Mouse (Mus musculus) thymus, adult 2 months (tissue): ENCODE data around the gene Plin1. TPM values are rescaled to one million over a fixed set of nuclear protein-coding genes. Genes with fewer than 3 reads are reported as not detected.

Experiments
- DNase-seq: peaks from one replicate; pipeline ENCODE4 v3.0.0; 2021
- H3K27ac ChIP-seq: fragments of 200-500 bp; 2 replicates; pipeline ENCODE4 v1.5.1; 2012; ENCODE audit warnings: low read length, control low read depth; ENCODE audit not compliant: control insufficient read depth, insufficient read depth
- H3K27me3 ChIP-seq: fragments of 200-500 bp; 2 replicates; pipeline ENCODE4 v1.6.1; 2012; ENCODE audit warnings: mild to moderate bottlenecking, low read length, moderate library complexity, mixed read lengths; ENCODE audit not compliant: control insufficient read depth, insufficient read depth
- H3K36me3 ChIP-seq: fragments of 200-500 bp; 2 replicates; pipeline ENCODE4 v1.6.1; 2012; ENCODE audit warnings: mild to moderate bottlenecking, low read length, moderate library complexity; ENCODE audit not compliant: control insufficient read depth, insufficient read depth
- H3K4me1 ChIP-seq: fragments of 200-500 bp; replicated peaks from 2 replicates; pipeline ENCODE4 v1.6.1; 2012; ENCODE audit warnings: low read length; ENCODE audit not compliant: control insufficient read depth, insufficient read depth
- H3K4me3 ChIP-seq: fragments of 200-500 bp; 2 replicates; pipeline ENCODE4 v1.5.1; 2012; ENCODE audit warnings: mild to moderate bottlenecking, low read length, control low read depth, moderate library complexity; ENCODE audit not compliant: control insufficient read depth, insufficient read depth
- CTCF ChIP-seq: fragments of 200-500 bp; IDR thresholded peaks from 2 replicates; pipeline ENCODE4 v1.5.1; 2012; ENCODE audit warnings: mild to moderate bottlenecking, control low read depth, low read length, moderate library complexity, borderline replicate concordance; ENCODE audit not compliant: control insufficient read depth, poor library complexity, insufficient read depth; ENCODE audit errors: extremely low read depth
- POLR2A ChIP-seq: fragments of 200-500 bp; IDR thresholded peaks from 2 replicates; pipeline ENCODE4 v1.6.1; 2012; ENCODE audit warnings: mild to moderate bottlenecking, low read length, control low read depth, moderate library complexity; ENCODE audit not compliant: control insufficient read depth, poor library complexity, insufficient read depth; ENCODE audit errors: extremely low read depth
- WGBS: fragments of 180-500 bp; shearing (Covaris S2); methylation state at CpG from one replicate; pipeline ENCODE4 v1.1.7; 2018; 5-methylcytosine and 5-hydroxymethylcytosine counted together
- polyA plus RNA-seq: library from polyadenylated mRNA; depleted of rRNA; stranded (reverse); fragments of >200 nt; gene quantifications from 2 replicates; pipeline ENCODE4 v1.2.3, GENCODE M21; 2012

Gene Plin1
- polyA plus RNA-seq, 1 experiment = 64.4 TPM

- no peak for TF ChIP-seq POLR2A
- TF ChIP-seq CTCF = no peak
- Histone ChIP-seq H3K36me3 (no peaks in the 10 kb centered on the region), H3K27me3 (no peaks in the 10 kb centered on the region; the same call in 1 of the 2 replicates), H3K27ac (no peak overlapping the region), H3K4me3 (no peak overlapping the region), H3K4me1 (no peaks in the 10 kb centered on the region)
- 96% methylated on average over 14 of the region's 14 CpGs for WGBS
- DNase-seq = no peak
Measured at GRCm38 (mm10) chr7:79736511-79736910, 3.8 kb upstream of the Plin1 start.

GRCm38 (mm10) chr7:79734563-79734962, 1.9 kb upstream of the Plin1 start:
- WGBS = 93% methylated on average over 8 of the region's 8 CpGs
- H3K36me3 ChIP-seq = no peaks in the 10 kb centered on the region
- no peaks in the 10 kb centered on the region; the same call in 1 of the 2 replicates for H3K27me3 ChIP-seq
- no peak for DNase-seq
- H3K4me1 ChIP-seq = no peaks in the 10 kb centered on the region
- no peak overlapping the region for H3K4me3 ChIP-seq
- no peak overlapping the region for H3K27ac ChIP-seq
- TF ChIP-seq CTCF (no peak), POLR2A (no peak)

DNA sequence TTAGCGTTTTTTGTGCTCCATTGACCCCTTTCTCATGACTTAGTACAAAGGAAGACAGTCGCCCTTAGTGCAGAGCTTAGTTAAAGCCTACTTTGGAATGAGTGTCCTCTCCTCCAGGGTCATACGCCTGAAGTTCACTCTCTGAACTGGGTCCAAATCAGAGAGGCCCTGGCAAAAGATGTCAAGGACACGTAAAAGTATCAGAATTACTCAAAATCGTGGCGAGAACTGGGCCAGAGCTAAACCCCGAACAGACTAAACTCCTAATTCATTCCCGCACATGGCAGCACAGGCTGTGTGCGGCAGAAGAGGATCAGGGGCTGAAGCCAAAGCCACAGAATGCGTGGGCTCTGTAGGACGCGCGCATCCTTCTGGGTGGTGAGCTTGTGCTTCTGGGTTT, 1.3 kb downstream of the Plin1 start:
- Histone ChIP-seq H3K27ac (no peak overlapping the region), H3K36me3 (no peaks in the 10 kb centered on the region), H3K4me3 (no peak overlapping the region), H3K4me1 (no peaks in the 10 kb centered on the region), H3K27me3 (no peaks in the 10 kb centered on the region; the same call in 1 of the 2 replicates)
- TF ChIP-seq CTCF (no peak), POLR2A (no peak)
- WGBS = 90% methylated on average over 13 of the region's 13 CpGs
- no peak for DNase-seq

- TF ChIP-seq CTCF = 0 out of 2 replicates have a peak, but pooled peaks have one; percentile 46
- no peak for TF ChIP-seq POLR2A
- H3K4me1 ChIP-seq = no peaks in the 10 kb centered on the region
- H3K27ac ChIP-seq = no peak overlapping the region
- H3K4me3 ChIP-seq = no peak overlapping the region
- peak; percentile 21 for DNase-seq
- H3K36me3 ChIP-seq = no peaks in the 10 kb centered on the region
- H3K27me3 ChIP-seq = no peaks in the 10 kb centered on the region; the same call in 1 of the 2 replicates
- WGBS = 67% methylated on average over 11 of the region's 11 CpGs
Measured at GRCm38 (mm10) chr7:79729743-79730370, 2.8 kb downstream of the Plin1 start.

DNA sequence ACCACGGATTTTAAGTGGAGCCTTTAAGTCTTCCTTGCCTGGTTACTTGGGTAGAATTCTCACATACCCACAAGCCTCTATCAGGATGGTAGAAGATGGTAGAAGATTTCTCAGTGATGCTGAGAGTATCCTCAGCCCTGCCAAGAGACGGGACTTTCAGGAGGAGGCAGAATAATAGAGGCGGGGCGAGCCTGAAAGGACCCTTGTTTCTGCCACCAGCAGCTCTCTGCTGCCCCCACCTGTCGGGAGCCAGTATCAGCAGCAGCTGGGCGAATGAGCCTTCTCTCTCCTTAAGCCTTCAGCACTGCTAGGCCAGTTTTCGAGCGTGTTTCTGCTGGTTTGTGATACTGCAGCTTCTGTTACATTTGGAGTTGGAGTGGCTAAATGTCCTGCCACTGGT, 3.5 kb downstream of the Plin1 start:
- WGBS = 5% methylated on average over 8 of the region's 8 CpGs
- Histone ChIP-seq H3K27me3 (no peaks in the 10 kb centered on the region; the same call in 1 of the 2 replicates), H3K4me1 (no peaks in the 10 kb centered on the region), H3K36me3 (no peaks in the 10 kb centered on the region), H3K27ac (no peak overlapping the region), H3K4me3 (no peak overlapping the region)
- TF ChIP-seq CTCF (peak; percentile 87), POLR2A (no peak)
- DNase-seq = peak; percentile 78

DNA sequence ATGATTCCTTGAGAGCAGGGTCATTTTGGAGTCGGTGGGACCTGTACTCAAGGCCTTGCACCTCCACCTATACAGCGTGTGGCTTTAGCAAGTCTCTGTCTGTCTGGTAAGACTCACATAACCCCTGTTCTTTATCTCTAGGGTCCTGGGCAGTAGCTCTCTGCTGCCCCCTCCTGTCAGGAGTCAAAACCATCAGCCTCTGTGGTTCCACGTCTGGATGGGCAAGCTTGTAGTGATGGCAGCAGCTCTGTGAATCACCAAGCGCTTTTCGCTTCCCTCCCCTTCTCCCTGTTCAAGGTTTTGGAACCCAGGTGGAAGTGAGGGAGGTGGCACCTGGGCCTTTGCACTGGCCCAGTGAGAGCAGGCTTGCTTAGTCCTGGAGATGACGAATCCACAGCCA, 4.5 kb downstream of the Plin1 start:
- no peak overlapping the region for H3K27ac ChIP-seq
- H3K4me3 ChIP-seq = no peak overlapping the region
- WGBS = 35% methylated on average over 6 of the region's 6 CpGs
- H3K36me3 ChIP-seq = no peaks in the 10 kb centered on the region
- DNase-seq = peak; percentile 77
- no peaks in the 10 kb centered on the region for H3K4me1 ChIP-seq
- H3K27me3 ChIP-seq = no peaks in the 10 kb centered on the region; the same call in 1 of the 2 replicates
- TF ChIP-seq CTCF (peak; percentile 72; the same call in 1 of the 2 replicates), POLR2A (no peak)
